Mouse (Mus musculus) kidney, postnatal 10 days (tissue): ENCODE measurements at regions not wholly inside any gene's neighbourhood (a gene's known extent, or its start where the extent isn't known, plus 50 kb on each side); places are given as distances from the start of the nearest gene placed in this dataset.

Experiments used
- DNase-seq: peaks from one replicate; pipeline ENCODE4 v3.0.0; 2021; ENCODE audit warnings: mixed read lengths

- peak; percentile 38 for DNase-seq
Observed at GRCm38 (mm10) chr12:16009822-16010620, 193.3 kb upstream of the Trib2 start.

- peak; percentile 58 for DNase-seq
Observed at GRCm38 (mm10) chr12:16008763-16009515, 192.2 kb upstream of the Trib2 start.

GRCm38 (mm10) chr12:16008261-16008660 is 191.5 kb upstream of the Trib2 start:
- no peak for DNase-seq

GRCm38 (mm10) chr12:16006688-16007087 is 190.0 kb upstream of the Trib2 start:
- no peak for DNase-seq

- DNase-seq: no peak
Observed at GRCm38 (mm10) chr12:16006286-16006685, 189.6 kb upstream of the Trib2 start.

GRCm38 (mm10) chr12:16001811-16002210 is 185.1 kb upstream of the Trib2 start:
- DNase-seq: no peak

GRCm38 (mm10) chr12:16001225-16001624 is 184.5 kb upstream of the Trib2 start:
- no peak for DNase-seq

- no peak for DNase-seq
Observed at GRCm38 (mm10) chr12:15998331-15998730, 181.6 kb upstream of the Trib2 start.

GRCm38 (mm10) chr12:15993866-15994265 is 177.1 kb upstream of the Trib2 start:
- DNase-seq: no peak

- DNase-seq: no peak
Observed at GRCm38 (mm10) chr12:15986351-15986750, 169.6 kb upstream of the Trib2 start.

GRCm38 (mm10) chr12:15985649-15986048 is 168.9 kb upstream of the Trib2 start:
- no peak for DNase-seq

- DNase-seq: no peak
Observed at GRCm38 (mm10) chr12:15983591-15984300, 167.0 kb upstream of the Trib2 start.

- DNase-seq: no peak
Observed at GRCm38 (mm10) chr12:15981741-15982140, 165.0 kb upstream of the Trib2 start.

GRCm38 (mm10) chr12:15979233-15979632 is 162.5 kb upstream of the Trib2 start:
- no peak for DNase-seq

GRCm38 (mm10) chr12:15971786-15972185 is 155.1 kb upstream of the Trib2 start:
- DNase-seq: no peak

GRCm38 (mm10) chr12:15970262-15970661 is 153.5 kb upstream of the Trib2 start:
- no peak for DNase-seq

GRCm38 (mm10) chr12:15967550-15968102 is 150.9 kb upstream of the Trib2 start:
- no peak for DNase-seq

GRCm38 (mm10) chr12:15966631-15967030 is 149.9 kb upstream of the Trib2 start:
- DNase-seq: no peak

- DNase-seq: no peak
Observed at GRCm38 (mm10) chr12:15965921-15966320, 149.2 kb upstream of the Trib2 start.

GRCm38 (mm10) chr12:15964073-15964472 is 147.4 kb upstream of the Trib2 start:
- DNase-seq: no peak

- no peak for DNase-seq
Observed at GRCm38 (mm10) chr12:15961834-15962233, 145.1 kb upstream of the Trib2 start.

- DNase-seq: peak; percentile 15
Observed at GRCm38 (mm10) chr12:15937443-15938237, 120.9 kb upstream of the Trib2 start.
